Mouse (Mus musculus): Measurements from ENCODE around the gene Ovol2. TPM values are rescaled to one million over a fixed set of nuclear protein-coding genes. Genes with fewer than 3 reads are reported as not detected.

Ovol2 gene
- total RNA-seq, 1 experiment, result 1.8 TPM

DNA sequence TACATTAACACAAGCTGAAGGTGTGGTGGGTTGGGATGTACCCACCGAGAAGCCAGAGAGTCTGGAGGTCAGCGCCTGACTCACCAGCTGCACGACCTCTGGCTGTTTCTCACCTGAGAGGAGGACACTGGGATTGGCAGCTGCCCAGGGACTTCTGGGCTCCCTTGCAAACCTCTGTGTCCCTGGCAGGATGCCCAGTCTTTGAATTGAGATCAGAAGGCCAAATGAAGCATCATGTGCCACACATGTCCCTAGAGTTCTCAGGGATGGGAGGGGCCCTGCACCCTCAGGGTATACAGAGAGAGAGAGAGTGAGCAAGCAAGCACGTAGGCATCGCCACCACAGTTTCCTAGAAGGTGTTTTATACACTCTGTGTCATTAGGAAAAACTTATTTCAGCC is 52.2 kb downstream of the Ovol2 start:
- H3K4me1 ChIP-seq (ENCODE audit: control insufficient read depth in 2 of 2, insufficient read depth in 2 of 2, low read length in 2 of 2, poor library complexity in 1 of 2), result 0 out of 4 replicates have a peak, but pooled peaks cover 0 to 3% of the 10 kb centered on the region in 2 experiments
- H3K4me3 ChIP-seq (ENCODE audit: insufficient read depth in 1 of 2, low read depth in 1 of 2, low read length in 2 of 2, poor library complexity in 1 of 2, severe bottlenecking in 1 of 2), result no peak overlapping the region
- in situ Hi-C loops (cut with MboI; ENCODE audit: low sequenced_read_pairs in 2 of 2, unreplicated experiment in 2 of 2), result no loop called here
- no peak overlapping the region for H3K27ac ChIP-seq (ENCODE audit: insufficient read depth, low read depth, low read length, poor library complexity, severe bottlenecking)
- H3K9me3 ChIP-seq (ENCODE audit: control insufficient read depth, insufficient read depth, low read depth, low read length), result no peaks in the 10 kb centered on the region
- no peak for DNase-seq (ENCODE audit: low read depth, low spot score)
- peaks cover 23% of the 10 kb centered on the region for H3K36me3 ChIP-seq (ENCODE audit: control insufficient read depth, insufficient read depth, low read length, poor library complexity, severe bottlenecking)
- TF ChIP-seq ZNF384 (IDR thresholded peaks at IDR 0.05; ENCODE audit: low read depth, low read length) (no peak), CHD2 (IDR thresholded peaks at IDR 0.05; ENCODE audit: low read depth, low read length) (no peak), MAFK (IDR thresholded peaks at IDR 0.05; ENCODE audit: insufficient read depth, low read depth, low read length) (no peak), HCFC1 (IDR thresholded peaks at IDR 0.05; ENCODE audit: borderline replicate concordance, insufficient read depth, low read length) (no peak), ZC3H11A (IDR thresholded peaks at IDR 0.05; ENCODE audit: borderline replicate concordance, low read depth, low read length) (no peak)
- no peak overlapping the region; the same call in 1 of the 2 replicates for H3K9ac ChIP-seq (ENCODE audit: insufficient read depth, low read depth, low read length, poor library complexity, severe bottlenecking)

- Histone ChIP-seq H3K9me3 (ENCODE audit: control insufficient read depth, insufficient read depth, low read depth, low read length) (no peaks in the 10 kb centered on the region), H3K9ac (ENCODE audit: insufficient read depth, low read depth, low read length, poor library complexity, severe bottlenecking) (no peak overlapping the region), H3K4me3 (ENCODE audit: insufficient read depth in 1 of 2, low read depth in 1 of 2, low read length in 2 of 2, poor library complexity in 1 of 2, severe bottlenecking in 1 of 2) (no peak overlapping the region), H3K27ac (ENCODE audit: insufficient read depth, low read depth, low read length, poor library complexity, severe bottlenecking) (no peak overlapping the region), H3K36me3 (ENCODE audit: control insufficient read depth, insufficient read depth, low read length, poor library complexity, severe bottlenecking) (peaks cover 26% of the 10 kb centered on the region), H3K4me1 (ENCODE audit: control insufficient read depth in 2 of 2, insufficient read depth in 2 of 2, low read length in 2 of 2, poor library complexity in 1 of 2) (peaks cover 2 to 3% of the 10 kb centered on the region in 2 experiments; a peak in 2 of 4 replicates)
- no peak for DNase-seq (ENCODE audit: low read depth, low spot score)
- no peak for TF ChIP-seq HCFC1 (IDR thresholded peaks at IDR 0.05; ENCODE audit: borderline replicate concordance, insufficient read depth, low read length)
- TF ChIP-seq ZNF384 (IDR thresholded peaks at IDR 0.05; ENCODE audit: low read depth, low read length), result no peak
- TF ChIP-seq MAFK (IDR thresholded peaks at IDR 0.05; ENCODE audit: insufficient read depth, low read depth, low read length), result no peak
- no peak for TF ChIP-seq ZC3H11A (IDR thresholded peaks at IDR 0.05; ENCODE audit: borderline replicate concordance, low read depth, low read length)
- TF ChIP-seq CHD2 (IDR thresholded peaks at IDR 0.05; ENCODE audit: low read depth, low read length), result no peak
- in situ Hi-C loops (cut with MboI; ENCODE audit: low sequenced_read_pairs in 2 of 2, unreplicated experiment in 2 of 2), result no loop called here
Measured at GRCm38 (mm10) chr2:144276885-144277284, 55.1 kb downstream of the Ovol2 start.

DNA sequence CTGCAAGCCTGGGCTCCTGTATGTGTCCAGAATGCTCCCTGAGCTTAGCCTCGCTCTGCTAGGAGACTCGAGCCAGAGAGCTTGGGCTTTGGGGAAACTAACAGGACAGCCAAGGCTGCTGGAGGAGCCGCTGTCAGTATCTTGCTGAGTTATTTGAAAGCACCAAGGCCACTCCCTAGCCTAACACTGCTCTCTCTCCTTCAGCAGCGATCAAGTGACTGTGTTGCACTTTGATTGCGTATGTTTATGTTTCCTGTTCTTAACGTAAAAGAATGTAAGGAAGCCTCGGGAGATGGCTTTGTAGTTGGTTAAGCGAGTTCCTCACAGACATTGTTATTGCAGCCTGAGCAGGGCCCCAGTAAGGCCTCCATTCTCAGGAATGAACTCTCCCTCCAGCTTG is 57.2 kb downstream of the Ovol2 start:
- Histone ChIP-seq H3K4me3 (ENCODE audit: insufficient read depth in 1 of 2, low read depth in 1 of 2, low read length in 2 of 2, poor library complexity in 1 of 2, severe bottlenecking in 1 of 2) (peak overlapping the region in 1 of 2 experiments; percentile 13; a peak in 1 of 4 replicates), H3K36me3 (ENCODE audit: control insufficient read depth, insufficient read depth, low read length, poor library complexity, severe bottlenecking) (peaks cover 22% of the 10 kb centered on the region), H3K9ac (ENCODE audit: insufficient read depth, low read depth, low read length, poor library complexity, severe bottlenecking) (peak overlapping the region; percentile 30; the same call in 1 of the 2 replicates), H3K27ac (ENCODE audit: insufficient read depth, low read depth, low read length, poor library complexity, severe bottlenecking) (peak overlapping the region; percentile 58), H3K9me3 (ENCODE audit: control insufficient read depth, insufficient read depth, low read depth, low read length) (no peaks in the 10 kb centered on the region), H3K4me1 (ENCODE audit: control insufficient read depth in 2 of 2, insufficient read depth in 2 of 2, low read length in 2 of 2, poor library complexity in 1 of 2) (peaks cover 2 to 3% of the 10 kb centered on the region in 2 experiments; a peak in 2 of 4 replicates)
- in situ Hi-C loops (cut with MboI; ENCODE audit: low sequenced_read_pairs in 2 of 2, unreplicated experiment in 2 of 2), result no loop called here
- TF ChIP-seq ZC3H11A (IDR thresholded peaks at IDR 0.05; ENCODE audit: borderline replicate concordance, low read depth, low read length) (no peak), ZNF384 (IDR thresholded peaks at IDR 0.05; ENCODE audit: low read depth, low read length) (no peak), CHD2 (IDR thresholded peaks at IDR 0.05; ENCODE audit: low read depth, low read length) (no peak), HCFC1 (IDR thresholded peaks at IDR 0.05; ENCODE audit: borderline replicate concordance, insufficient read depth, low read length) (no peak), MAFK (IDR thresholded peaks at IDR 0.05; ENCODE audit: insufficient read depth, low read depth, low read length) (no peak)
- no peak for DNase-seq (ENCODE audit: low read depth, low spot score)

DNA sequence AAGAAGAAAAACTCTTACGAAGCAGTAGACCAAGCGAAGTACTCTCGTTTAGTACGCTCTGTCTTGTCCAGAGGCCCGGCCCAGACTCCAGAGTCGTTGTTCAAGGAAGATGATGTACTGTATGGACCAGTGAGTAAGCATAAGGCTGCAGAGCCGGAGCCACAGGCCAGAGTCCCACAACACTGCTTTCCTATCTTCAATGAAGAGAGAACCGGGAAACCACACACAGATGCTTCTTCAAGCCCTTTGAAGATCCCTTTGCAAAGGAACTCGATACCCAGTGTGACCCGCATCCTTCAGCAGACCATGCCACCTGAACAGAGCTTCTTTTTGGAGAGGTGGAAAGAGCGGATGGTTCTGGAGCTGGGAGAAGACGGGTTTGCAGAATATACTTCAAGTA is 59.9 kb downstream of the Ovol2 start:
- no peak overlapping the region for H3K27ac ChIP-seq (ENCODE audit: insufficient read depth, low read depth, low read length, poor library complexity, severe bottlenecking)
- no peak for TF ChIP-seq HCFC1 (IDR thresholded peaks at IDR 0.05; ENCODE audit: borderline replicate concordance, insufficient read depth, low read length)
- TF ChIP-seq MAFK (IDR thresholded peaks at IDR 0.05; ENCODE audit: insufficient read depth, low read depth, low read length), result no peak
- no peak for TF ChIP-seq ZC3H11A (IDR thresholded peaks at IDR 0.05; ENCODE audit: borderline replicate concordance, low read depth, low read length)
- TF ChIP-seq CHD2 (IDR thresholded peaks at IDR 0.05; ENCODE audit: low read depth, low read length), result no peak
- no peak for TF ChIP-seq ZNF384 (IDR thresholded peaks at IDR 0.05; ENCODE audit: low read depth, low read length)
- peak overlapping the region; percentile 46 to 79 for H3K4me3 ChIP-seq (ENCODE audit: insufficient read depth in 1 of 2, low read depth in 1 of 2, low read length in 2 of 2, poor library complexity in 1 of 2, severe bottlenecking in 1 of 2)
- no peaks in the 10 kb centered on the region for H3K9me3 ChIP-seq (ENCODE audit: control insufficient read depth, insufficient read depth, low read depth, low read length)
- in situ Hi-C loops (cut with MboI; ENCODE audit: low sequenced_read_pairs in 2 of 2, unreplicated experiment in 2 of 2), result no loop called here
- peaks cover 13% of the 10 kb centered on the region for H3K36me3 ChIP-seq (ENCODE audit: control insufficient read depth, insufficient read depth, low read length, poor library complexity, severe bottlenecking)
- no peak for DNase-seq (ENCODE audit: low read depth, low spot score)
- peak overlapping the region; percentile 69 for H3K9ac ChIP-seq (ENCODE audit: insufficient read depth, low read depth, low read length, poor library complexity, severe bottlenecking)
- H3K4me1 ChIP-seq (ENCODE audit: control insufficient read depth in 2 of 2, insufficient read depth in 2 of 2, low read length in 2 of 2, poor library complexity in 1 of 2), result peaks cover 2 to 3% of the 10 kb centered on the region in 2 experiments; a peak in 2 of 4 replicates

Measured in ES-E14 (cell line).